Mouse (Mus musculus) liver, embryonic 14.5 days (tissue): Measurements from ENCODE around the gene Pnpla2. TPM values are rescaled to one million over a fixed set of nuclear protein-coding genes. Genes with fewer than 3 reads are reported as not detected.
A peak's percentile ranks its signal among the peaks of the same experiment; 100 is the strongest.

Experiments used
- ATAC-seq: fragments of 200-750 bp; cut with Nextera tagmentation; 2 replicates; pipeline ENCODE4 v1.8.0; 2017; ENCODE audit warnings: moderate number of reproducible peaks, mild to moderate bottlenecking, moderate library complexity; ENCODE audit not compliant: insufficient read depth
- DNase-seq, 3 experiments: peaks; one replicate each; pipeline ENCODE4 v3.0.0-alpha.2; 2012 to 2013; ENCODE audit warnings: low read depth in 3 of 3, low spot score in 3 of 3
- H3K27ac ChIP-seq: fragments of 300-500 bp; sonication (generic); 2 replicates; pipeline ENCODE4 v1.5.1; 2014; ENCODE audit warnings: moderate library complexity, mild to moderate bottlenecking, control low read depth, inconsistent platforms
- H3K27me3 ChIP-seq: fragments of 300-500 bp; sonication (generic); 2 replicates; pipeline ENCODE4 v1.6.1; 2014; ENCODE audit warnings: mild to moderate bottlenecking, low read length, moderate library complexity; ENCODE audit not compliant: control insufficient read depth, insufficient read depth
- H3K36me3 ChIP-seq: fragments of 300-500 bp; sonication (generic); replicated peaks from 2 replicates; pipeline ENCODE4 v1.6.1; 2014; ENCODE audit warnings: low read depth; ENCODE audit not compliant: control insufficient read depth, insufficient read depth
- H3K4me1 ChIP-seq, 2 experiments: fragments of 200-500 bp in 1 of 2; fragments of 300-500 bp in 1 of 2; sonication (generic) in 1 of 2; replicated peaks; 2 replicates each; pipeline ENCODE4 v1.6.1; 2012 to 2014; ENCODE audit warnings: antibody characterized with exemption in 1 of 2, inconsistent platforms in 1 of 2, low read length in 1 of 2; ENCODE audit not compliant: control insufficient read depth in 2 of 2, insufficient read depth in 2 of 2
- H3K4me2 ChIP-seq: fragments of 300-500 bp; sonication (generic); 2 replicates; pipeline ENCODE4 v1.6.1; 2014; ENCODE audit warnings: low read depth, mild to moderate bottlenecking, control low read depth, moderate library complexity
- H3K4me3 ChIP-seq, 2 experiments: fragments of 200-500 bp in 1 of 2; fragments of 300-500 bp in 1 of 2; sonication (generic) in 1 of 2; 2 replicates each; pipeline ENCODE4 v1.5.1; 2012 to 2014; ENCODE audit warnings: low read depth in 2 of 2, low read length in 2 of 2, mild to moderate bottlenecking in 2 of 2, control low read depth in 1 of 2, inconsistent platforms in 1 of 2, moderate library complexity in 1 of 2; ENCODE audit not compliant: insufficient read depth in 1 of 2
- H3K9ac ChIP-seq: fragments of 300-500 bp; sonication (generic); replicated peaks from 2 replicates; pipeline ENCODE4 v1.6.1; 2014; ENCODE audit warnings: mild to moderate bottlenecking, control low read depth, moderate library complexity
- H3K9me3 ChIP-seq: fragments of 300-500 bp; sonication (generic); 2 replicates; pipeline ENCODE4 v1.6.1; 2016; ENCODE audit warnings: low read length, mixed read lengths; ENCODE audit not compliant: control insufficient read depth
- CTCF ChIP-seq: IDR thresholded peaks from 2 replicates; pipeline ENCODE4 v1.5.1; 2016; ENCODE audit warnings: antibody characterized with exemption, low read depth, control low read depth
- EP300 ChIP-seq: IDR thresholded peaks from 2 replicates; pipeline ENCODE4 v1.6.1; 2016; ENCODE audit warnings: antibody characterized with exemption, low read depth
- WGBS: fragments of 180-500 bp; shearing (Covaris S2); extraction: QIAGEN DNeasy Blood & Tissue Kit; methylation state at CpG from one replicate; pipeline ENCODE4 v1.1.7; 2014; ENCODE audit not compliant: insufficient replicate concordance; 5-methylcytosine and 5-hydroxymethylcytosine counted together
- polyA plus RNA-seq, 2 experiments: library from polyadenylated mRNA; depleted of rRNA in 1 of 2; stranded (reverse) in 1 of 2; unstranded in 1 of 2; fragments of >200 nt; fragmentation: Nextera tagmentation in 1 of 2; extraction: Ambion mirVana in 1 of 2; gene quantifications; 2 replicates each; pipeline versions ENCODE4 v1.2.1 to v1.2.3; 2012 to 2014

Pnpla2 gene
- polyA plus RNA-seq, 2 experiments = 6.7 to 9.4 TPM

DNA sequence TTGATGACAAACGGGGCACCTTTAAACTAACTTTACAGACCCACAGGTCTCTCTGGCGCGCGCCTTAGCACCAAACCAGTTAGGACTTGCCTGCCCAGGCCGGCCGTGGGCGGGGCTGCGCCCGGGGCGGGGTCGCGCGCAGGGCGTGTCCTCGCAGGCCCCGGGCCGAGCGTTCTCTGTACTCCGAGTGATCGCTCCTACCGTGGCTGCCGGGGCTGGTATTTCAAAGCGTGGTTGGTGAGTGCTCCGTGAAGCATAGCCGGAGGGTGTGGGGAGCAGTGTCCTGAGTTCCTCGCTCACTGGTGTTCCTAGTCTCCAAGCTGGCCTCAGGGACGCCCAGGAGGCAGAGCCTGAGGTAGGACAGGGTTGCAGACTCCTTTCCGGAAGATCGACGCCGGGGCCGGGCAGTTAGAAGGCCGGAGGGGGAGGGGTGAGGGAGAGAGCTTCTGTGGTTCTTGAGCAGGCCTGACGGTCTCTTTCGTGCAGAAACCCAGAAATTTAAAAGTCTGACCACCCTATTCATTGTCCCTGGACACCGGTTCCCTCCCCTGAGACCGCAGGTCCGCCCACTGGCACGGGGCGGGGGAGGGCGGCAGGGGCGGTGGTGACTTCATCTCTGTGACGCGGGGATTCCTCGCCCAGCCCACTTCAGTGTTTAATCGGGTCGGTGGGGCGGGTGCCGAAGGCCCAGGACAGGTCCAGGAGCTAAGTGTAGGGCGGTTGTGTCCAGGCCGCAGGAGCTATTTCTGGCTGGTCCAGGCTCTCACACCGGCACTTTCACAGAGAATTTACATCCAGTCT lies 12.4 kb downstream of the Pnpla2 start, which contains the start of gene Cd151:
TSS of gene Cd151 (plus strand) at position 163 of the 801 bp plus-strand sequence.
- H3K36me3 ChIP-seq = peaks cover 4% of the 10 kb centered on the region
- TF ChIP-seq CTCF (no peak), EP300 (no peak)
- peak within 1 kb of the TSS; percentile 69 for H3K9ac ChIP-seq
- peak within 1 kb of the TSS; percentile 79 for H3K4me2 ChIP-seq
- H3K9me3 ChIP-seq = no peaks in the 10 kb centered on the region
- under 1% methylated on average over 52 of the region's 52 CpGs for WGBS
- peak; percentile 76 to 82 (median 77) for DNase-seq
- peak within 1 kb of the TSS; percentile 49 for H3K27ac ChIP-seq
- peak within 1 kb of the TSS; percentile 70 to 92 for H3K4me3 ChIP-seq
- peaks cover 40% of the 10 kb centered on the region for H3K27me3 ChIP-seq
- peaks cover 17 to 24% of the 10 kb centered on the region in 2 experiments for H3K4me1 ChIP-seq
- peak; percentile 89 for ATAC-seq

DNA sequence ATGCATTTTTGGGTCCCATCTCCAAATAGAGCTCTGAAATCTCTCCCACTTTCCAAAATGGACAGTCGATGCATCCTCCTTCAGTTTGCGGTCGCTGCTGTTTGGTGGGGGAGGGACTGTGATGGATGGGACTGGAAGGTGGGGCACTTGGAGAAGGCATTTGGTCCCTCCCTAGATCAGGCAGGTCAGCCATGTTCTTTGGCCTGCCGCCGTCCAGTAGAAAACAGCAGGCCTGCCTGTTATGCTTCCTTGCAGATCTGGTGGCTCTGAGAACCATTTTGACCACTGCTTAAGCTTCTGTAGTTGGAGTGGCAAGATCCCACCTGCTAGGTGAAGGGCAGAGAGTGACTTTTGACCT lies 13.1 kb downstream of the Pnpla2 start:
- TF ChIP-seq CTCF = no peak
- TF ChIP-seq EP300 = no peak
- Histone ChIP-seq H3K4me1 (peaks cover 17 to 24% of the 10 kb centered on the region in 2 experiments), H3K36me3 (peaks cover 9% of the 10 kb centered on the region), H3K9ac (peak overlapping the region; percentile 69), H3K4me3 (peak overlapping the region; percentile 70 to 92), H3K4me2 (peak overlapping the region; percentile 79), H3K9me3 (no peaks in the 10 kb centered on the region), H3K27me3 (peaks cover 33% of the 10 kb centered on the region), H3K27ac (peak overlapping the region; percentile 49)
- ATAC-seq (no peak), DNase-seq (no peak)
- 19% methylated on average over 5 of the region's 5 CpGs for WGBS

DNA sequence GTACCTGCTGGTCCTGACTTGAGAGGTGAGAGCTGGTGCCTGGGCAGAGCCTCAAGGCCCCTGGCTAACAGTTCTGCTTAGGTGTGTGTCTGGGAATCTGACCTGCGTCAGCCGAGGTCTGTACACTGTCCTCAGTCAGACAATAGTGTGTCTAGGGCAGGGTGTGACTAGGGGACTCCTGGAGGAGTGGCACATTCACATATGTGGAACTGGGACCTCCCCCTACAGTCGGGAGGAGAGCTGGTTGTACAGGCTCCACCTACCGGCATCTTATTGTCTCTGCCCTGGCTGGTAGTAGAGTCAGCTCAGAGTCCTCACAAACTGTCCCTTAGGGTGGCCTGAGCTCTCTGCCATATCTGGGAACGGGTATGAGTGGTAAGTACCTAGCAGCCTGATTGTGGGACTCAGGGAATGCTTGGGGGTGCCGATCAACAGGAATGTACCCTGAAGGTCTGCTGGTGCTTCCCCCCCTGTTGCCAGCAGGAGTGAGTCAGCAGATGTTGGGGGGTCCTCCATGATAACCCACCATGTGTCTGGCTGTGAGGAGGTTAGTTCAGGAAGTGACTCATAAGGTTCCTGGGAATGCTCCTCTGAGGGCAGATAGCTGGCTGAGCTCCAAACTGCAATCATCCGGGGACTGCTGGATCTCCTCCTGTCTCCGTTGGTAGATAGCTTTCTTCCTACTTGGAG lies 13.7 kb downstream of the Pnpla2 start:
- Histone ChIP-seq H3K27me3 (peaks cover 27% of the 10 kb centered on the region), H3K9ac (peak overlapping the region; percentile 69), H3K36me3 (peaks cover 9% of the 10 kb centered on the region), H3K4me2 (peak overlapping the region; percentile 79), H3K4me3 (peak overlapping the region; percentile 70 to 92), H3K9me3 (no peaks in the 10 kb centered on the region), H3K4me1 (peaks cover 20 to 27% of the 10 kb centered on the region in 2 experiments), H3K27ac (peak overlapping the region; percentile 49)
- DNase-seq = peak in 2 of 3 experiments; percentile 61 to 69
- TF ChIP-seq CTCF = peak; percentile 64
- TF ChIP-seq EP300 = no peak
- peak; percentile 62 for ATAC-seq
- WGBS = 7% methylated on average over 8 of the region's 8 CpGs

DNA sequence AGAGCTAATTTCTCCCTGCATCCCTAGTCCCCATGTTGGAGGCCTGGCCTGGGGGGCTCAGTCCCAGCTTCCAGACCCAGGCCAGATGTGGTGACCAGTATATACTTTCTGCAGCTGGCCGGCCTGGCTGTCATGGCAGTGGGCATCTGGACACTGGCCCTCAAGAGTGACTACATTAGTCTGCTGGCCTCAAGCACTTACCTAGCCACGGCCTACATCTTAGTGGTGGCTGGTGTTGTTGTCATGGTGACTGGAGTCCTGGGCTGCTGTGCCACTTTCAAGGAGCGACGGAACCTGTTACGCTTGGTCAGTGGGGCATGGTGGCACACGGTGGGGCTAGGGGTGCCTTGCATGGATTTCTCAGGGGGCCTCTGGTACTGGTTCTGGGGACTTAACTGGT lies 14.4 kb downstream of the Pnpla2 start:
- Histone ChIP-seq H3K4me1 (peaks cover 25 to 34% of the 10 kb centered on the region in 2 experiments), H3K4me3 (no peak overlapping the region)
- ATAC-seq = no peak

More for the DNA sequence above, 14.4 kb downstream of the Pnpla2 start:
- DNase-seq = no peak
- Histone ChIP-seq H3K36me3 (peaks cover 9% of the 10 kb centered on the region), H3K27ac (0 out of 2 replicates have a peak overlapping the region, but pooled peaks have one; percentile 18), H3K9ac (no peak overlapping the region), H3K4me2 (peak overlapping the region; percentile 79; the same call in 1 of the 2 replicates), H3K9me3 (no peaks in the 10 kb centered on the region), H3K27me3 (peaks cover 20% of the 10 kb centered on the region)
- TF ChIP-seq CTCF (no peak), EP300 (no peak)
- WGBS = 79% methylated on average over 6 of the region's 6 CpGs
